Mouse (Mus musculus) liver, embryonic 13.5 days (tissue): ENCODE measurements around the gene Fbxl8. TPM values are rescaled to one million over a fixed set of nuclear protein-coding genes. Genes with fewer than 3 reads are reported as not detected.
A peak's percentile ranks its signal among the peaks of the same experiment; 100 is the strongest.
"Not testable (repeated sequence)": the region's sequence is repeated elsewhere in the genome, so short reads cannot be mapped to it uniquely, and the experiment has no call there.

Source experiments
- ATAC-seq: fragments of 200-750 bp; cut with Nextera tagmentation; 2 replicates; pipeline ENCODE4 v1.8.0; 2017; ENCODE audit warnings: low read depth, mild to moderate bottlenecking, moderate number of reproducible peaks, moderate library complexity
- DNase-seq: peaks from one replicate; pipeline ENCODE4 v3.0.0; 2022
- H3K27ac ChIP-seq: fragments of 300-500 bp; sonication (generic); 2 replicates; pipeline ENCODE4 v1.5.1; 2015; ENCODE audit warnings: moderate library complexity, mild to moderate bottlenecking, inconsistent platforms
- H3K27me3 ChIP-seq: fragments of 300-500 bp; sonication (generic); 2 replicates; pipeline ENCODE4 v1.6.1; 2015; ENCODE audit warnings: mild to moderate bottlenecking, inconsistent platforms
- H3K36me3 ChIP-seq: fragments of 300-500 bp; sonication (generic); 2 replicates; pipeline ENCODE4 v1.6.1; 2015; ENCODE audit warnings: mild to moderate bottlenecking, inconsistent platforms
- H3K4me1 ChIP-seq: fragments of 300-500 bp; sonication (generic); replicated peaks from 2 replicates; pipeline ENCODE4 v1.6.1; 2015; ENCODE audit warnings: inconsistent platforms
- H3K4me2 ChIP-seq: fragments of 300-500 bp; sonication (generic); 2 replicates; pipeline ENCODE4 v1.6.1; 2015; ENCODE audit warnings: inconsistent platforms, mild to moderate bottlenecking, moderate library complexity
- H3K4me3 ChIP-seq: fragments of 300-500 bp; sonication (generic); replicated peaks from 2 replicates; pipeline ENCODE4 v1.5.1; 2015; ENCODE audit warnings: mild to moderate bottlenecking, inconsistent platforms
- H3K9ac ChIP-seq: fragments of 300-500 bp; sonication (generic); 2 replicates; pipeline ENCODE4 v1.6.1; 2015; ENCODE audit warnings: mild to moderate bottlenecking, inconsistent platforms
- H3K9me3 ChIP-seq: fragments of 300-500 bp; sonication (generic); replicated peaks from 2 replicates; pipeline ENCODE4 v1.6.1; 2016; ENCODE audit warnings: inconsistent platforms
- WGBS: fragments of 180-500 bp; shearing (Covaris S2); methylation state at CpG from one replicate; pipeline ENCODE4 v1.1.7; 2015; ENCODE audit not compliant: insufficient replicate concordance; 5-methylcytosine and 5-hydroxymethylcytosine counted together
- polyA plus RNA-seq: library from polyadenylated mRNA; unstranded; fragments of >200 nt; fragmentation: Nextera tagmentation; extraction: Ambion mirVana; gene quantifications from 2 replicates; pipeline ENCODE4 v1.2.1, GENCODE M21; 2015

Fbxl8 gene
- 0.98 and 1.1 TPM in 2 replicates for polyA plus RNA-seq

GRCm38 (mm10) chr8:105264024-105264982 is at the start of gene Fbxl8, which contains the start of gene Tradd:
Gene Fbxl8, plus strand, starts transcription at chr8:105264648.
Gene Tradd, minus strand, starts transcription at chr8:105264609.
- Histone ChIP-seq H3K36me3 (no peaks in the 10 kb centered on the region), H3K27me3 (peaks cover 70% of the 10 kb centered on the region), H3K4me1 (peaks cover 56% of the 10 kb centered on the region), H3K27ac (peak within 1 kb of the TSS; percentile 50; the same call in 1 of the 2 replicates), H3K9ac (peak within 1 kb of the TSS; percentile 84), H3K4me2 (peak within 1 kb of the TSS; percentile 94), H3K9me3 (peaks cover 6% of the 10 kb centered on the region; the same call in 1 of the 2 replicates), H3K4me3 (peak within 1 kb of the TSS; percentile 82)
- WGBS, result 1% methylated on average over 54 of the region's 54 CpGs
- DNase-seq, result peak; percentile 62
- ATAC-seq, result peak; percentile 87

- DNase-seq (no peak), ATAC-seq (no peak)
- no peak overlapping the region for H3K27ac ChIP-seq
- 59% methylated on average over 5 of the region's 5 CpGs for WGBS
- H3K4me1 ChIP-seq, result no peaks in the 10 kb centered on the region
- no peak overlapping the region for H3K9ac ChIP-seq
- H3K4me2 ChIP-seq, result no peak overlapping the region
- no peaks in the 10 kb centered on the region for H3K27me3 ChIP-seq
- H3K9me3 ChIP-seq, result no peaks in the 10 kb centered on the region
- H3K4me3 ChIP-seq, result no peak overlapping the region
- H3K36me3 ChIP-seq, result no peaks in the 10 kb centered on the region
These were observed 46.4 kb upstream of the Fbxl8 start for GRCm38 (mm10) chr8:105217926-105218522.

GRCm38 (mm10) chr8:105223850-105224249 is 40.6 kb upstream of the Fbxl8 start:
- peak overlapping the region; percentile 82 for H3K4me2 ChIP-seq
- ATAC-seq (no peak), DNase-seq (no peak)
- no peak overlapping the region for H3K4me3 ChIP-seq
- WGBS, result 75% methylated on average over 7 of the region's 7 CpGs
- peak overlapping the region; percentile 76; the same call in 1 of the 2 replicates for H3K9ac ChIP-seq
- H3K9me3 ChIP-seq, result no peaks in the 10 kb centered on the region
- peak overlapping the region; percentile 83; the same call in 1 of the 2 replicates for H3K27ac ChIP-seq
- peaks cover 34% of the 10 kb centered on the region for H3K4me1 ChIP-seq
- H3K36me3 ChIP-seq, result no peaks in the 10 kb centered on the region
- H3K27me3 ChIP-seq, result no peaks in the 10 kb centered on the region

GRCm38 (mm10) chr8:105224413-105225271 is 39.8 kb upstream of the Fbxl8 start, which contains the start of gene D230025D16Rik:
Gene D230025D16Rik, plus strand, starts transcription at chr8:105225145.
- H3K27ac ChIP-seq, result peak within 1 kb of the TSS; percentile 89
- peak within 1 kb of the TSS; percentile 82 for H3K4me2 ChIP-seq
- H3K4me1 ChIP-seq, result peaks cover 34% of the 10 kb centered on the region
- peak within 1 kb of the TSS; percentile 91 for H3K4me3 ChIP-seq
- ATAC-seq (peak; percentile 91), DNase-seq (peak; percentile 96)
- H3K9ac ChIP-seq, result peak within 1 kb of the TSS; percentile 94
- no peaks in the 10 kb centered on the region for H3K9me3 ChIP-seq
- WGBS, result 5% methylated on average over 34 of the region's 34 CpGs
- no peaks in the 10 kb centered on the region for H3K27me3 ChIP-seq
- H3K36me3 ChIP-seq, result no peaks in the 10 kb centered on the region

- WGBS, result under 1% methylated on average over 27 of the region's 27 CpGs
- DNase-seq, result no peak
- ATAC-seq, result no peak
- Histone ChIP-seq H3K4me1 (peaks cover 34% of the 10 kb centered on the region), H3K4me2 (peak overlapping the region; percentile 82), H3K27me3 (no peaks in the 10 kb centered on the region), H3K4me3 (peak overlapping the region; percentile 91), H3K9me3 (no peaks in the 10 kb centered on the region), H3K27ac (peak overlapping the region; percentile 89), H3K9ac (peak overlapping the region; percentile 94), H3K36me3 (no peaks in the 10 kb centered on the region)
These were observed 39.2 kb upstream of the Fbxl8 start for GRCm38 (mm10) chr8:105225272-105225593.

GRCm38 (mm10) chr8:105225917-105226316 is 38.5 kb upstream of the Fbxl8 start:
- H3K4me1 ChIP-seq, result peaks cover 34% of the 10 kb centered on the region
- H3K36me3 ChIP-seq, result no peaks in the 10 kb centered on the region
- 12% methylated on average over 6 of the region's 6 CpGs for WGBS
- H3K27ac ChIP-seq, result peak overlapping the region; percentile 89
- DNase-seq (peak; percentile 4), ATAC-seq (no peak)
- H3K27me3 ChIP-seq, result no peaks in the 10 kb centered on the region
- no peaks in the 10 kb centered on the region for H3K9me3 ChIP-seq
- peak overlapping the region; percentile 91 for H3K4me3 ChIP-seq
- peak overlapping the region; percentile 82 for H3K4me2 ChIP-seq
- peak overlapping the region; percentile 94 for H3K9ac ChIP-seq

- no peak overlapping the region for H3K9ac ChIP-seq
- no peaks in the 10 kb centered on the region for H3K9me3 ChIP-seq
- H3K4me2 ChIP-seq, result no peak overlapping the region
- H3K27ac ChIP-seq, result no peak overlapping the region
- 71% methylated on average over 12 of the region's 12 CpGs for WGBS
- H3K27me3 ChIP-seq, result no peaks in the 10 kb centered on the region
- ATAC-seq (no peak), DNase-seq (no peak)
- H3K4me3 ChIP-seq, result no peak overlapping the region
- H3K4me1 ChIP-seq, result peaks cover 46% of the 10 kb centered on the region
- H3K36me3 ChIP-seq, result peaks cover 28% of the 10 kb centered on the region
These were observed 32.7 kb upstream of the Fbxl8 start for GRCm38 (mm10) chr8:105231503-105232320.

- H3K27ac ChIP-seq, DNase-seq, H3K9ac ChIP-seq, ATAC-seq, H3K9me3 ChIP-seq, H3K4me2 ChIP-seq, H3K4me3 ChIP-seq, H3K27me3 ChIP-seq: not testable (repeated sequence)
- H3K4me1 ChIP-seq, result peaks cover 41% of the 10 kb centered on the region
- 71% methylated on average over 4 of the region's 4 CpGs for whole genome bisulfite sequencing
- H3K36me3 ChIP-seq, result peaks cover 28% of the 10 kb centered on the region
These were observed 32.1 kb upstream of the Fbxl8 start for GRCm38 (mm10) chr8:105232321-105232693.

- ATAC-seq (peak; percentile 68), DNase-seq (no peak)
- H3K9me3 ChIP-seq, result no peaks in the 10 kb centered on the region
- peak overlapping the region; percentile 42 for H3K4me2 ChIP-seq
- H3K9ac ChIP-seq, result peak overlapping the region; percentile 27; the same call in 1 of the 2 replicates
- H3K4me1 ChIP-seq, result peaks cover 36% of the 10 kb centered on the region
- no peak overlapping the region for H3K4me3 ChIP-seq
- WGBS, result 54% methylated on average over 1 of the region's 1 CpGs
- H3K36me3 ChIP-seq, result peaks cover 28% of the 10 kb centered on the region
- H3K27ac ChIP-seq, result peak overlapping the region; percentile 1; the same call in 1 of the 2 replicates
- no peaks in the 10 kb centered on the region for H3K27me3 ChIP-seq
These were observed 31.1 kb upstream of the Fbxl8 start for GRCm38 (mm10) chr8:105233126-105233935.
